Mouse (Mus musculus) liver, embryonic 14.5 days (tissue): Measurements from ENCODE around the gene Il31ra.

Source experiments
- CTCF ChIP-seq: IDR thresholded peaks from 2 replicates; pipeline ENCODE4 v1.5.1; 2016; ENCODE audit warnings: antibody characterized with exemption, low read depth, control low read depth
- EP300 ChIP-seq: IDR thresholded peaks from 2 replicates; pipeline ENCODE4 v1.6.1; 2016; ENCODE audit warnings: antibody characterized with exemption, low read depth

DNA sequence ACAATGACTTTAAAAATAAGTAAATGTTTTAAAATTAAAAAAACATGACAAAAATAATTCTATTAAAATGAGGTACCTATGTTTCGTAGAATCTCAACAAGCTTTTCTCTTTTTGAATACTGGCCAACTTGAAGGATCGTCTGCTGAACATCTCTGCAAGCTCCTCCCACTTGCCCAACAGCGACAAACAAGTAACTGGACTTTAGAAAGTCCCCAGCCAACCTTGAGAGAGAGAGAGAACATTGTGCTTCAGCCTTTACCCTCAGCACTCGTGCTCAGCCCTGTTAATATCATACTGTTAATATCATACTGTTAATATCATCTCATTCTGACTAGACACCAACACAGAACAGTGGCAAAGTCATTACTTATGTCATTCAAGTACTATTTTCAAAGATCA is 10.3 kb upstream of the Il31ra start:
- TF ChIP-seq CTCF (no peak), EP300 (no peak)
